8 mouse cellular contexts compared by ENCODE assay signal in genomic region chr2:30864968-30865381, GRCm38 (mm10). TPM values are rescaled to one million over a fixed set of nuclear protein-coding genes. Genes with fewer than 3 reads are reported as not detected.
DNase-seq lines count a peak whose midpoint lies in the region; ATAC-seq and TF ChIP-seq lines count a peak whose summit lies in the region.

No protein-coding gene starts in this region.

- H3K27ac ChIP-seq in ES-E14 (ENCODE audit: insufficient read depth, low read depth, low read length, poor library complexity, severe bottlenecking): no peak overlapping the region
- peak overlapping the region; percentile 93 for H3K27ac ChIP-seq in embryonic facial prominence, embryonic 13.5 days
- H3K27ac ChIP-seq in heart, embryonic 16.5 days (ENCODE audit: low read length): no peak overlapping the region
- H3K27ac ChIP-seq in liver, postnatal 0 days (ENCODE audit: low read depth): no peak overlapping the region
- peak overlapping the region; percentile 63; the same call in 1 of the 2 replicates for H3K27ac ChIP-seq in stomach, postnatal 0 days (replicated peaks)

- peak; percentile 64 for ATAC-seq in embryonic facial prominence, embryonic 13.5 days (ENCODE audit: insufficient number of reproducible peaks, insufficient read depth, low FRiP score, low TSS enrichment, low read depth)
- no peak for ATAC-seq in heart, embryonic 16.5 days (replicated peaks; ENCODE audit: extremely low read depth, insufficient read depth, low FRiP score)
- no peak for ATAC-seq in liver, postnatal 0 days
- ATAC-seq in stomach, postnatal 0 days (ENCODE audit: low FRiP score, low TSS enrichment): peak; percentile 65
- ATAC-seq in CD4-positive, CD25-positive, alpha-beta regulatory T cell, adult 4 months: no peak

- no peak for TF ChIP-seq EP300 in liver, postnatal 0 days (IDR thresholded peaks at IDR 0.05; ENCODE audit: low read depth)
- TF ChIP-seq EP300 in stomach, postnatal 0 days (optimal IDR thresholded peaks at IDR 0.05): no peak

- H3K4me3 ChIP-seq in ES-E14 (ENCODE audit: insufficient read depth in 1 of 2, low read depth in 1 of 2, low read length in 2 of 2, poor library complexity in 1 of 2, severe bottlenecking in 1 of 2): peak overlapping the region; percentile 43 to 64; a peak in 3 of 4 replicates
- peak overlapping the region; percentile 40 for H3K4me3 ChIP-seq in embryonic facial prominence, embryonic 13.5 days
- peak overlapping the region; percentile 18 for H3K4me3 ChIP-seq in heart, embryonic 16.5 days (ENCODE audit: low read length)
- no peak overlapping the region for H3K4me3 ChIP-seq in liver, postnatal 0 days (ENCODE audit: low read depth, low read length)
- H3K4me3 ChIP-seq in stomach, postnatal 0 days (ENCODE audit: low read depth, low read length): peak overlapping the region; percentile 37

- H3K36me3 ChIP-seq in ES-E14 (ENCODE audit: control insufficient read depth, insufficient read depth, low read length, poor library complexity, severe bottlenecking): no peaks in the 10 kb centered on the region
- H3K36me3 ChIP-seq in embryonic facial prominence, embryonic 13.5 days: 0 out of 2 replicates have a peak, but pooled peaks cover 4% of the 10 kb centered on the region
- no peaks in the 10 kb centered on the region for H3K36me3 ChIP-seq in heart, embryonic 16.5 days (ENCODE audit: control insufficient read depth, insufficient read depth)
- no peaks in the 10 kb centered on the region for H3K36me3 ChIP-seq in liver, postnatal 0 days (replicated peaks; ENCODE audit: insufficient read depth, low read length)
- H3K36me3 ChIP-seq in stomach, postnatal 0 days (ENCODE audit: control insufficient read depth, insufficient read depth, low read length): no peaks in the 10 kb centered on the region

- H3K4me2 ChIP-seq in embryonic facial prominence, embryonic 13.5 days: peak overlapping the region; percentile 67
- H3K4me2 ChIP-seq in heart, embryonic 16.5 days (ENCODE audit: low read depth, low read length): peak overlapping the region; percentile 45
- peak overlapping the region; percentile 36; the same call in 1 of the 2 replicates for H3K4me2 ChIP-seq in liver, postnatal 0 days (ENCODE audit: low read depth, low read length)
- H3K4me2 ChIP-seq in stomach, postnatal 0 days (replicated peaks; ENCODE audit: low read depth): peak overlapping the region; percentile 61

- TF ChIP-seq CTCF in liver, postnatal 0 days (IDR thresholded peaks at IDR 0.05; ENCODE audit: low read depth): no peak
- TF ChIP-seq CTCF in stomach, postnatal 0 days (IDR thresholded peaks at IDR 0.05; ENCODE audit: low read depth): no peak

- WGBS in embryonic facial prominence, embryonic 13.5 days: 2% methylated on average over 35 of the region's 35 CpGs
- WGBS in heart, embryonic 16.5 days: 17% methylated on average over 35 of the region's 35 CpGs
- WGBS in liver, postnatal 0 days (ENCODE audit: insufficient replicate concordance): 2% methylated on average over 34 of the region's 35 CpGs
- WGBS in stomach, postnatal 0 days: 1% methylated on average over 35 of the region's 35 CpGs

- peaks cover 7 to 16% of the 10 kb centered on the region in 2 experiments for H3K4me1 ChIP-seq in ES-E14 (ENCODE audit: control insufficient read depth in 2 of 2, insufficient read depth in 2 of 2, low read length in 2 of 2, poor library complexity in 1 of 2)
- peaks cover 74% of the 10 kb centered on the region for H3K4me1 ChIP-seq in embryonic facial prominence, embryonic 13.5 days
- peaks cover 22% of the 10 kb centered on the region for H3K4me1 ChIP-seq in heart, embryonic 16.5 days (ENCODE audit: control insufficient read depth, insufficient read depth, low read length)
- H3K4me1 ChIP-seq in liver, postnatal 0 days (ENCODE audit: insufficient read depth): no peaks in the 10 kb centered on the region
- H3K4me1 ChIP-seq in stomach, postnatal 0 days (replicated peaks; ENCODE audit: control insufficient read depth, insufficient read depth): 0 out of 2 replicates have a peak, but pooled peaks cover 4% of the 10 kb centered on the region

- no peaks in the 10 kb centered on the region for H3K9me3 ChIP-seq in ES-E14 (ENCODE audit: control insufficient read depth, insufficient read depth, low read depth, low read length)
- no peaks in the 10 kb centered on the region for H3K9me3 ChIP-seq in embryonic facial prominence, embryonic 13.5 days
- no peaks in the 10 kb centered on the region for H3K9me3 ChIP-seq in heart, embryonic 16.5 days (replicated peaks; ENCODE audit: control insufficient read depth, low read length)
- no peaks in the 10 kb centered on the region for H3K9me3 ChIP-seq in liver, postnatal 0 days (ENCODE audit: low read length)
- no peaks in the 10 kb centered on the region for H3K9me3 ChIP-seq in stomach, postnatal 0 days (ENCODE audit: control insufficient read depth, low read length)

- in situ Hi-C loops in ES-E14 (cut with MboI; ENCODE audit: low sequenced_read_pairs in 2 of 2, unreplicated experiment in 2 of 2): no loop called here

- no peaks in the 10 kb centered on the region for H3K27me3 ChIP-seq in embryonic facial prominence, embryonic 13.5 days
- H3K27me3 ChIP-seq in heart, embryonic 16.5 days (ENCODE audit: control insufficient read depth, insufficient read depth, low read length): peaks cover 2% of the 10 kb centered on the region
- H3K27me3 ChIP-seq in liver, postnatal 0 days (ENCODE audit: insufficient read depth, low read length): peaks cover 19% of the 10 kb centered on the region
- H3K27me3 ChIP-seq in stomach, postnatal 0 days (ENCODE audit: control insufficient read depth, insufficient read depth, low read length): no peaks in the 10 kb centered on the region

- DNase-seq in ES-E14 (ENCODE audit: low read depth, low spot score): no peak
- DNase-seq in liver, postnatal 0 days: no peak
- DNase-seq in stomach, postnatal 0 days (ENCODE audit: low spot score): peak; percentile 34
- no peak for DNase-seq in frontal cortex, adult 2 months (ENCODE audit: extremely low spot score in 1 of 2, low spot score in 1 of 2)
- no peak for DNase-seq in right cerebral cortex, adult 18-20 months

- H3K9ac ChIP-seq in ES-E14 (ENCODE audit: insufficient read depth, low read depth, low read length, poor library complexity, severe bottlenecking): peak overlapping the region; percentile 29
- peak overlapping the region; percentile 67 for H3K9ac ChIP-seq in embryonic facial prominence, embryonic 13.5 days
- H3K9ac ChIP-seq in heart, embryonic 16.5 days (ENCODE audit: low read length): peak overlapping the region; percentile 64
- no peak overlapping the region for H3K9ac ChIP-seq in liver, postnatal 0 days (replicated peaks)
- H3K9ac ChIP-seq in stomach, postnatal 0 days (ENCODE audit: low read length): peak overlapping the region; percentile 51

TF ChIP-seq in ES-E14, 5 proteins besides CTCF, POLR2A, EP300 and RAD21:
- TF ChIP-seq ZNF384 (IDR thresholded peaks at IDR 0.05; ENCODE audit: low read depth, low read length) (no peak), MAFK (IDR thresholded peaks at IDR 0.05; ENCODE audit: insufficient read depth, low read depth, low read length) (peak; percentile 76)

RNA-seq across cellular contexts. Expression of gene Prrx2, which starts 30.2 kb away (rescaled TPM):
- 8.7 and 16.2 TPM in 2 replicates for total RNA-seq in ES-E14 (2012; rRNA removed)
- polyA plus RNA-seq in embryonic facial prominence, embryonic 13.5 days (2015; fragmentation: Nextera tagmentation; extraction: Ambion mirVana): 103 and 107 TPM in 2 replicates
- 10.8 and 13.9 TPM in 2 replicates for polyA plus RNA-seq in heart, embryonic 16.5 days (2015; fragmentation: Nextera tagmentation; extraction: Ambion mirVana)
- polyA plus RNA-seq in liver, postnatal 0 days (2015; fragmentation: Nextera tagmentation; extraction: Ambion mirVana): 0.07 and 0.17 TPM in 2 replicates
- 1.8 and 2.0 TPM in 2 replicates for polyA plus RNA-seq in stomach, postnatal 0 days (2015; fragmentation: Nextera tagmentation; extraction: Ambion mirVana)
- polyA plus RNA-seq in CD4-positive, CD25-positive, alpha-beta regulatory T cell, adult 4 months (2017; shearing (Covaris generic)): not detected
- 3.7 and 4.0 TPM in 2 replicates for polyA plus RNA-seq in frontal cortex, adult 2 months (2012; rRNA removed)

RNA-seq across cellular contexts. Expression of gene Asb6, which starts 34.8 kb away (rescaled TPM):
- total RNA-seq in ES-E14 (2012; rRNA removed): 73.6 and 88.1 TPM in 2 replicates
- 39.5 and 47.3 TPM in 2 replicates for polyA plus RNA-seq in embryonic facial prominence, embryonic 13.5 days (2015; fragmentation: Nextera tagmentation; extraction: Ambion mirVana)
- polyA plus RNA-seq in heart, embryonic 16.5 days (2015; fragmentation: Nextera tagmentation; extraction: Ambion mirVana): 20.1 and 22.5 TPM in 2 replicates
- 16.7 and 16.9 TPM in 2 replicates for polyA plus RNA-seq in liver, postnatal 0 days (2015; fragmentation: Nextera tagmentation; extraction: Ambion mirVana)
- 17.2 and 19.6 TPM in 2 replicates for polyA plus RNA-seq in stomach, postnatal 0 days (2015; fragmentation: Nextera tagmentation; extraction: Ambion mirVana)
- 10 to 100 TPM; 33.1 to 65.6 TPM for polyA plus RNA-seq in CD4-positive, CD25-positive, alpha-beta regulatory T cell, adult 4 months (2017; shearing (Covaris generic))
- polyA plus RNA-seq in frontal cortex, adult 2 months (2012; rRNA removed): 41.2 and 45.1 TPM in 2 replicates

RNA-seq across cellular contexts. Expression of gene Ntmt1, which starts 57.3 kb away (rescaled TPM):
- total RNA-seq in ES-E14 (2012; rRNA removed): 47.3 and 55.2 TPM in 2 replicates
- polyA plus RNA-seq in embryonic facial prominence, embryonic 13.5 days (2015; fragmentation: Nextera tagmentation; extraction: Ambion mirVana): 94.9 and 105 TPM in 2 replicates
- polyA plus RNA-seq in heart, embryonic 16.5 days (2015; fragmentation: Nextera tagmentation; extraction: Ambion mirVana): 90.0 and 90.4 TPM in 2 replicates
- polyA plus RNA-seq in liver, postnatal 0 days (2015; fragmentation: Nextera tagmentation; extraction: Ambion mirVana): 27.8 and 30.2 TPM in 2 replicates
- polyA plus RNA-seq in stomach, postnatal 0 days (2015; fragmentation: Nextera tagmentation; extraction: Ambion mirVana): 52.4 and 53.3 TPM in 2 replicates
- 10 to 100 TPM; 30.5 to 44.9 TPM for polyA plus RNA-seq in CD4-positive, CD25-positive, alpha-beta regulatory T cell, adult 4 months (2017; shearing (Covaris generic))
- polyA plus RNA-seq in frontal cortex, adult 2 months (2012; rRNA removed): 40.5 and 48.8 TPM in 2 replicates

Comparison
In these comparisons a context has a peak if more than half of its experiments do, and no peak if none do; other contexts are left out.
1. H3K27ac ChIP-seq: peak in embryonic facial prominence, embryonic 13.5 days (single experiment) and stomach, postnatal 0 days (single experiment); none in ES-E14 (single experiment), heart, embryonic 16.5 days (single experiment) and liver, postnatal 0 days (single experiment).
2. ATAC-seq: peak in embryonic facial prominence, embryonic 13.5 days (single experiment) and stomach, postnatal 0 days (single experiment); none in heart, embryonic 16.5 days (single experiment), liver, postnatal 0 days (single experiment) and CD4-positive, CD25-positive, alpha-beta regulatory T cell, adult 4 months (single experiment).
3. Peak in every context shown above with its lines, with median percentiles within 50 percentile points of each other: H3K4me2 ChIP-seq.